Mouse (Mus musculus): ENCODE results near the gene Tmem240.
"Not testable (repeated sequence)": the region's sequence is repeated elsewhere in the genome, so short reads cannot be mapped to it uniquely, and the experiment has no call there.

The Tmem240 gene

DNA sequence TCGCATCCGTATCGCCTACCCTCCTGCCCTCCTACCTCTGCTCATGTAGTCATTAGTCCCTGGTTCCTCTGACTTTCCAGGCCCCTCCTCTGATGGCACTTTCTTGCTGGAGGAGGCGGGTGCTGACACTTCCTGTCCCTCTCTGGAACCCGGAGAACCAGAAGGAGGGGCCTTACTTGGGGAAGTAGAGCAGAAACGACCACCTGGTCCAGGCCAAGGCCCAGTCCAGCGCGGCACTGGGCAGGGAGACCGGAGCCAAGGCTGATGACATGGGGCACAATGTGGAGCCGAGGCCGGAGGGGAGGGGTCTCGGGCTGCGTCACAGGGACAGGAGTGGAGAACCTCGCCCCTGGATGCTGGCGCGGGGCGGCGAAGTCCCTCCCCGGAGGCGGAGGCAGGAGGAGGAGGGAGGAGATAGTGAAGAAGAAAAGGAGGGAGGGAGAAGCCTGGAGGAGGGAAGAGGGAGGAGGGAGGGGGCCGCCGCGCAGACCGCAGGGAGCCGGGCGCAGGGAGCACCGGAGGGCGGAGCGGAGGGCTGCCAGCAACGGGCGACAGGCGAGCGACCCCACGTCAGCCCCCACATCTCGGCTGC lies at the start of gene Tmem240:
Gene Tmem240 (plus strand): TSS at position 451 of the 592 bp plus-strand sequence.
- peak; percentile 81 for ATAC-seq (ENCODE audit: insufficient number of reproducible peaks, low FRiP score, low TSS enrichment)

DNA sequence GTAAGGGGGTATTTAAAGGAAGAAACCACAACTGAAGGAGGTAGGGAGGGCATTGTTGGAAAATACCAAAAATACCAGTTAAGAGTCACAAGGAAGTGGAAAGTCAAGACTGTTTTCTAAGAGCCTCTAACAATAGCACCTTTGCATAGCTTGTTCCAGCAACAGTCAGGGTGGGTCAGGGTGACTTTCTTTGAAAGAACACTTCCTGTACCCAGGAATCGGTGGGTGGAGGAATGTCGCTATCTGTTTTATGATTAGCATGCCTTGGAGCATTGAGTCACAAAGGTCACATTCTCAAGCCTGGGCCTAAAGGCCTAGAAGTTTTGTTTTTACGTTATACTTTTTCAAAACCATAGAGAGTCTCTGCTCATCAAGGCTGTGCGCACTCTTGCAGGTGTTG lies 46.8 kb upstream of the Tmem240 start:
- not testable (repeated sequence) for ATAC-seq (ENCODE audit: insufficient number of reproducible peaks, low FRiP score, low TSS enrichment)

DNA sequence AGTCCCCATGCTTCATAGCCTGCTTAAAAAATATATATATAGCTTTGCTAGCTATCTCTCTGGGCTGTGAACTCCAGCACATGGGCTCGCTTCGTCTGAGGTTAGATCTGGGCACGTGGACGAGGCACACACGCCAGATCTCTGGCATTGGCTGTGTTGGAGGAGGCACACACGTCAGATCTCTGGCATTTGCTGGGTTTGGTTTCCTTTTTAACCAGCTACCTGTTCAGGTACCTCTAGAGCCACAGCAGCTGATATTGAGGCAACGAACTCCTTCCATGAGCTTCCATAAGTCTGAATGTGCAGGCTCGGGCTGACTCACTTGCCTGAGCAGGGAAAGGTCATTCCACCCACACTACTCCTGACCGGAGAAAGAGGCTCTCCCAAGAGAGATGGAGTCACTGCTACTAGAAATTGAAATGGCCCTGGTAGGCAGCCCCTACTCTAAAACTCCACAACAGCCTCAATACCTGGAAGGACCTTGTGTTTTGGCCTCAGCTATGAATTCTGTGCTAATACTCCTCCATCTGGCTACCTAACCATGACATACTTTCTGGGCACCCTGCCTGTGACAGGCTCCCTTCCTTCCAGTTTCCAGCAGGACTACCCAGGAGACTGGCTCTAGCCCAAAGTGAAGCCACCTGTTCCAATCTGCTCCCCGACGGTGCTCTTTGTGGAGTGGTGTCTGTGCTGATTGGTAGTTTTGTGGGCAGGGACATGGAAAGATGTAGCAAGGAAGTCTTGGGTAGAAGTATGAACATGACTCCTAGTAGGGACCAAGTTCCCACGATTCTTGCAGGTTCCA lies 43.8 kb upstream of the Tmem240 start:
- ATAC-seq (ENCODE audit: insufficient number of reproducible peaks, low FRiP score, low TSS enrichment) = peak; percentile 79

DNA sequence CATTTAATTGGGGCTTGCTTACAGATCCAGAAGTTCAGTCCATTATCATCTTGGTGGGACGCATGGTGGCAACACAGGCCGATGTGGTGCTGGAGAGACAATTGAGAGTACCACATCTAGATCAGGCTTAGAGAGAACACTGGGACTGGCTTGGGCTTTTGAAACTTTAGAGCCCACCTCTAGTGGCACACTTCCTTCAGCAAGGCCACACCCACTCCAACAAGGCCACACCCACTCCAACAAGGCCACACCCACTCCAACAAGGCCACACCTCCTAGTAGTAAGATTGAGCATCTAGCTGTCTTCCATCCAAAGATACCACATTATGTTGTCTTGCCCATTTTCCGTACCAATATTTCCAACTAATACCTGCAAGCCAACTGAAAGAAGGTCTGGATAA lies 42.2 kb upstream of the Tmem240 start:
- ATAC-seq (ENCODE audit: insufficient number of reproducible peaks, low FRiP score, low TSS enrichment) = no peak

DNA sequence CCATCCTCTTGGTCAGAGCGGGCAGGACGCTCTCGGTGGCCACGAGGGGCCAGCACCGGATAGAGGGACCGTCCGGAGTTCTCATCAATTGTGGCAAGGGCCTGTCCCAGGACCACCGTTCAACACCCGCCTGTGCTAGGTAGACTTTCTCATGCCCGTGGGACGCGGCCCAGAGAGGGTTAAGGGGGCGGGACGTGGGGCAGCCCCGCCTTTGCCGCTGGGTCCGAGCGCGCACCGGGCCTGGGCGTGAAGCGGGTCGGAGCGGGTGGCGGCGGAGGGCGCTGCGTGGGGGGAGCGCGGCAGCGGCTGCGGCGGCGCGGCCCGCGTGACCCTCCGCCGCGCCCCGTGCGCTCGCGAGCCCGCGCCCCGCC lies 40.5 kb upstream of the Tmem240 start, which contains the start of gene Fndc10:
Gene Fndc10 (plus strand): TSS at position 232 of the 371 bp plus-strand sequence.
- ATAC-seq (ENCODE audit: insufficient number of reproducible peaks, low FRiP score, low TSS enrichment) = peak; percentile 42; the same call in 1 of the 2 replicates

DNA sequence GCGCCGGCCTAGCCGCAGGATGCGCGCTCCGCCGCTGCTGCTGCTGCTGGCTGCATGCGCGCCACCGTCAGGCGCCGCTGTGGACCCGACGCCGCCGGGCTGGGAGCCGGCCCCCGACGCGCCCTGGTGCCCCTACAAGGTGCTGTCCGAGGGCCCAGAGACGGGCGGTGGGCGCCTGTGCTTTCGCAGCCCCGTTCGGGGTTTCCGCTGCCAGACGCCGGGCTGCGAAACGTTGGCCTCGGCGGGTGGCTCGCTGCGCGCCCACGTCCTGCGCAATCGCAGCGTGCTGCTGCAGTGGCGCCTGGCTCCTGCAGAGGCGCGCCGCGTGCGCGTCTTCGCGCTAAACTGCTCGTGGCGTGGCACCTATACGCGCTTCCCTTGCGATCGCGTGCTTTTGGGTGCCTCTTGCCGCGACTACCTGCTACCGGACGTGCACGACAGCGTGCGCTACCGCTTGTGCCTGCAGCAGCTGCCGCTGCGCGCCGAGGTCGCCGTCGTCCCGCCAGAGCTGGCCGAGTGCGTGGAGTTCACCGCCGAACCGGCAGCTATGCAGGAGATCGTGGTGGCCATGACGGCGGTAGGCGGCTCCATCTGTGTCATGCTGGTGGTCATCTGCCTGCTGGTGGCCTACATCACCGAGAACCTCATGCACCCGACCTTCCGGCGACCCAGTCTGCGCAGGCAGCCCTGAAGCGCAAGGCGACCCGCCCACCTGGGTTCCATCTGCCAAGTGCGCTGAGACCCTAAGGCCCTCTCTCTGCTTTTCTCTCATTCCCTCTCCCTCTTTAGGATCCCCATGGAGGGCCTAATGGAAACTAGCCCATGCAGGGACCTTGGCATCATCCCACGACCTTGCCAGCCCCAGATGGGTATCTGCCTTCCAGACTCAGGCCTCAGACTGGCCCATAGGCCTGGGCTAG lies 39.9 kb upstream of the Tmem240 start:
- no peak for ATAC-seq (ENCODE audit: insufficient number of reproducible peaks, low FRiP score, low TSS enrichment)

DNA sequence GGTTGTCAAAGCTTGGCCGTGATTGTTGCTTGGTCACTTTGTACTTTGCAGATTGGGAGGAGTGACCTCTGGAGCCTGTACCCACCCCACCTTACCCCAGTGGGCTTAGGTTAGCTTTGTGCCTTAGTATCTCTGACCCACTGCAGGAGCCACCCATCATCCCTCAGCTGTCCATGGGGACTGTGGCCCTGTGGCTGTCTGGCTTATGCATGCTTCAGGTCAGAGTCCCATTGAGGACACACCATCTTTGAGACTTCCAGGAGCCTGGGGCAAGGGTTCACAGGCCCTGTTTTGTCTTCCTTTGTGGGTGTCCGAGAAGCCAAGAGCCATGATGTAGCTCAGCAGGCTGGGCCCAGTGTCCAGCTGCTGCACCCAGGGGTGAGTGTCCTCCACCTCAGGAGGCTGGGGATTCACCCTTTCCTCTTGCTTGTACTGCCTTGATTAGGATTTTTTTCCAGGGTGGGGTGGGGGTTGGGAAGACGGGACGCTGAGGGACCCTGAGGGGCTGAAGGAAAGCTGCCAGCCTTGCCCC lies 39.0 kb upstream of the Tmem240 start:
- ATAC-seq (ENCODE audit: insufficient number of reproducible peaks, low FRiP score, low TSS enrichment) = no peak

DNA sequence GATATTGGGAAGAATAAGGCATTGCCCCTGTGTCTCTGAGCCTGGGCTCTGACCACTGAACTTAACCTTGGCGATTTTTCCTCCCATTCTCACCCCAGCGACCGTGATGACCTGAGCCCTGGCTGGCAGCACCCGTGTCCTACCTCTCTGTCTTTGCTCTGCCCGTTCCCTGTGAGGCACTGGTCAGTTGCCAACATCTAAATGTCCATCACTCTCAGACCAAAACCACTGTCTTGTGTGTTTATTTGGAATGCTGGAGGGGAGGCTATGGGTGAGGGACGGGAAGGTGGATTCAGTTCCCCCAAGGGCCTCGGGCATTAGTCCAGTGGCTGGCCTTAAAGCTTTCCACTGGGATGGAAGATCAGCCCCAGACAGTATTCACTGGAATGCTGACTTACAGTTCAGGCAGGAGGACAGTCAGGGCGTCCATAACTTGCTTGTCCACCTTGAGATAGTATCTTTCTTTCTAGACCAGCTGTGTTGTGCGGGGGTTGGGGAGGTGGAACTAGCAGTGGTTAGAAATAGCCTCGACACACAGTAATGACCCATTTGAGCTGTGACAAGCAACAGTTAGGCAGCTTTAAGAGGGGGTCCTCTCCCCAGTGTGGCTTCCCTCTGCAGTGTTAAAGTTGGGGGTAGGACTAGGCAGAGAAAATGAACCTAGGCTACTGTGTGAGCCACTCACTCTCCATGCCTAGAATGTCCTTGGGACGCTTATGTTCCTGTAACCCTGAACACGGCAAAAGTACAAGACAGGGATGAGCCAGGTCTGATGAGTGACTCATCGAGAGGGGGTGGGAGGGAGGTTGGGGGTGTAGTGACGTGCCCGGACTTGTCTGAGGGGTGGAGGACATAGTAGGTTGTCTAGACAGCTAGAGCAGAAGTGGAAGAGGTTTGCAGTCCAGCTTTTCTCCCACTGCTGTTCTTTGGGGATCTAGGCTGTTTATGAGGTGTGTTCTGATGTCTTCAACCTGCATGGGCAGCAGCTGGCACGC lies 38.0 kb upstream of the Tmem240 start:
- no peak for ATAC-seq (ENCODE audit: insufficient number of reproducible peaks, low FRiP score, low TSS enrichment)

DNA sequence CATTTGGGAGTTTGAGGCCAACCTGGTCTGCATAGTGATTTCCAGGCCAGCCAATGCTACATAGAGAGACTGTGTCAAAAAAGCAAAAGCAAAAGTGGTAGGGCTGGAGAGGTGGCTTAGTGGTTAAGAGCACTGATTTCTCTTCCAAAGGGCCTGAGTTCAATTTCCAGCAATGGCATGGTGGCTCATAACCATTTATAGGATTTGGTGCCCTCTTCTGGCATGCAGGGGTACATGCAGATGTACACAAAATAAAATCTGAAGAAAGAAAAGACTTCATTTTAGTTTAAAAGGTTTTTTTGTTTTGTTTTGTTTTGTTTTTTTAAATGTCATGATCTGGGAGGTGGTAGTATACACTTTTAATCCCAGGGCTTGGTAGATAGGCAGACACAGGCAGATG lies 34.2 kb upstream of the Tmem240 start:
- ATAC-seq (ENCODE audit: insufficient number of reproducible peaks, low FRiP score, low TSS enrichment) = no peak

DNA sequence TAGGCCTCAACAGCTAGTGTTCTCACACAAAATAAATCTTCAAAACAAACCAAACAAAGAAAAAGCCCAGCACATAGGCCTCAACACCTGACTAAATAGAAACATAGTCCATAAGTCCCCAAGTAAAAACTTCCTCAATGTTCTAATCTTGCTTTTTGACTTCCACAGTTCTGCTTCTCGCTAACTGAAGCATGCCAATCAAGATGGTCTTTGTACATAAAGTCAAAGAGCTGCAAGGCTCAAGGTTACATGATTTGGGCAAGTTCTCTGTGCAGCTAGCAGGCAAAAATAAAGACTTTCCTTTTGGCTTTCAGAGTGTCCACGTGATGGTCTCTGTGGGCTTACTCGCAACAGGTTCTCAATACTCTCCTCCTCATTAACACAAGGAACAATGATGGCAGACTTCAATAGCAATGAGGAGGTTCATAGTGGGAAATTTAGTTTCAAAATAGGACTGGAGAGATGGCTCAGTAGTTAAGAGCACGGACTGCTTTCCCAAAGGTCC lies 31.1 kb upstream of the Tmem240 start:
- no peak for ATAC-seq (ENCODE audit: insufficient number of reproducible peaks, low FRiP score, low TSS enrichment)

DNA sequence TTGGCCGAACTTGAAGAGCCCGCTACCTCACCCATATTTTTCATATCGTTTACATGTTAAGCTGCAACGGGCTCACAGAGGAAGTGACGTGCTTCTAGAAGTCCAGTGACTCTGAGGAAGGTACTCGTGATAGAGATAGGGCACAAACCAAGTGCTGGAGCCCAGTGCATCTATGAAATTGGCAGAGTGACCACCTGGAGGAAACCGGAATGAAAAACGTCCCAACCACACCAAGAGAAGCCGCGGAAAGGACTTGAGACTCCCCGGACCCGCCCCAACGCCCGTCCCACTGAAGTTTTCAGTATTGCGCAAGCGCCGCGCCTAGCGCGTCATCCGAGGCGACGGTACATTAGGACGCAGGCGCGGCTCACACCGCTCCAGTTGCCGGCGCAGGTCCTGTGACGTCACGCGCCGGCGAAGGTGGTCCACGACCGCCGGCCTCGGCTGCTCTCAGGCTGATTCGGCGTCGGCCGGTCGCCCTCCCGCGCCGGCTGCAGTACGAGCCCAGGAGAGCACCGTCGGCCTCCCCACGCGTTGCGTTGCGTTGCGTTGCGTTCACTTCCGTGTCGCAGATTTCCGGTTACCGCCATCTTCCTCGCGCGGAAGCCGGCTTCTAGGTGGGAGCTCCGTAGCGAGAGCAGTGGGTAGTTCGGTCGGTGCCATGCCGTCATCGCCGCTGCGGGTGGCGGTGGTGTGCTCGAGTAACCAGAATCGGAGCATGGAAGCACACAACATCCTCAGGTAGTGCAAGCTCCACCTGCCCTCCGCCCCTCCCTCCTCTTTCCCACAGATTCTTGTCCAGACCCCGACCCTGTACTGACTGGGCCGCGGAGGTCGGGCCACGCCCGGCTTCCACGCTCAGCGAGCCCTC lies 29.6 kb upstream of the Tmem240 start, which contains the start of gene Ssu72:
Gene Ssu72 (plus strand): TSS at position 80 of the 871 bp plus-strand sequence.
- ATAC-seq (ENCODE audit: insufficient number of reproducible peaks, low FRiP score, low TSS enrichment) = peak; percentile 84

DNA sequence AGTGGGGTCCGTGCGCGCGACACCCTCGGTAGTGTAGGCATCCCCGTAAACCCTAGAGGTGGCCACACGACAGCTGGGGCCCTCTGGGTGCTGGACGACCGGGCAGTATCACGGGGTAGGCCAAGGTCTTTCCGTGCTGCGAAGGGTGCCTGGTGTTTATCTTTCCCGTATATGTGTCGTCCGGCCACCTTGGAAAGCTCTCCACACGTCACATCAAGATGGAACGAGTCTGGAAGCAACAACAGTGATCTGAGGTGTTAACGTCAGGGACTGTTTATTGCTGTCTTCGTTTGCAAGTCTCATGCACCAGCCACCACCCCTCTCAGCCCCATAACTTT lies 29.0 kb upstream of the Tmem240 start:
- ATAC-seq (ENCODE audit: insufficient number of reproducible peaks, low FRiP score, low TSS enrichment) = no peak

DNA sequence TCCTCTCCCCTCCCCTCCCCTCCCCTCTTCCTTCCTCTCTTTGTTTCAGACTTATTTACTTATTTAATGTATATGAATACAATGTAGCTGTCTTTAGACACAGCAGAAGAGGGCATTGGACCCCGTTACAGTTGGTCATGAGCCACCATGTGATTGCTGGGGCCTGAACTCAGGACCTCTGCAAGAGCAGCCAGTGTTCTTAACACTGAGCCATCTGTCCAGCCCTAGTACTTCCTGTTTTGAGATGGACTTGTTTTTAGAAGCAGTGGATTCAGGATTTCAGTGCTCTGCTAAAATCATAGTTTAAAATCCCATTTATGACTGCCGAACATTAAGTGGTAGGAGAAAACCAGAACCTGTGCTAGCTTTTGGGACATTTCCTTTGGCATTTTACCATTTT lies 26.0 kb upstream of the Tmem240 start:
- no peak for ATAC-seq (ENCODE audit: insufficient number of reproducible peaks, low FRiP score, low TSS enrichment)

DNA sequence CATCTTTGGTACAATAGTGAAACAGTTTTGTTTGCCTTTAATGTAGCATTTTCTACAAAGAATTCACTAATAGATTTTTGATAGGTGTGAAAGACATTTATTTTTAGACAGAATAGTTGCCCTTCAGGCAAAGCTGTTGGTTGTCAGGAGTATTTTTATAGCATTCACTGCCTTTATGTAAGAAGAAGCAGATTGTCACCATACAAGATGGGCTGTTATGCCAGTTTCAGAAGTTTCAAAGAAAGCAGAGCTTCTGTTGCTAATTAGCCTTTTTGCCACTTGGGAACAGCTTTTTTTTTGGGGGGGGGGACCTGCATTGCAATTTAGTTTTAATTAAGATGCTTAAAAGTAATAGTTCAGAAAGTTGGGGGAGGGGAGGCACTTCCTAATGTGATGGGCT lies 25.6 kb upstream of the Tmem240 start:
- ATAC-seq (ENCODE audit: insufficient number of reproducible peaks, low FRiP score, low TSS enrichment) = no peak

DNA sequence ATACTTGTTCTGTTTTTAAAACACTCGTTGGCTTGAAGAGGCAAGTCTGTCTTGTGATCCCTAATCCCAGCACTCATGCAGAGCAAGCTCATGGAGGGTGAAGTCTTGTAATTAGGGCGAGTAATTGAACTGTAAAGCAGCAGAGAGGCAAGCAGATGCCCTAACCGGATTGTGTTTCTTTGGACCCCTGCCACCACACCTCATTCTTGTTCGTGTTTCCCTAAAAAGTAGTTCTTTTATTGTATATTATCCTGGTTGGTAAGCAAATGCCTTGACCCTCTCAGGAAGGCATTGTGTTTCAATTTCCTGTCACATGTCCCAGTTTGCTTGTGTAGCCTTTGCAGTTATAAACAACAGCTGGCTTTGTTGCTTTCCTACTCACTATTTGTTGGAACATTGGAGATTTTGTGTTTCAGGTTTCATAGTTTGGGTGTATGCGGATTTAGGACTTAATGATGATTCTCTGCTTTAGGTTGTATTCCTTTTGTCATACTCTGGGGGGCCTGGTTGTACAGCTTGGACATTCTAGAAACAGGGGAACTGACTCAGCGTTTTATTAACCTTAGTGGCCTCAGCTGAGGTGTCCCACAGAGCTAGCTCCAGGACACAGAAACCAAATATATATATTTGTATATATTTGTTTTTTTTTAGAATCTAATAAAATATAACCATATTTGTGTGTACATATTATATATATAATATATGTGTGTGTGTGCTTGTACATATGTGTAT lies 23.9 kb upstream of the Tmem240 start:
- no peak for ATAC-seq (ENCODE audit: insufficient number of reproducible peaks, low FRiP score, low TSS enrichment)

DNA sequence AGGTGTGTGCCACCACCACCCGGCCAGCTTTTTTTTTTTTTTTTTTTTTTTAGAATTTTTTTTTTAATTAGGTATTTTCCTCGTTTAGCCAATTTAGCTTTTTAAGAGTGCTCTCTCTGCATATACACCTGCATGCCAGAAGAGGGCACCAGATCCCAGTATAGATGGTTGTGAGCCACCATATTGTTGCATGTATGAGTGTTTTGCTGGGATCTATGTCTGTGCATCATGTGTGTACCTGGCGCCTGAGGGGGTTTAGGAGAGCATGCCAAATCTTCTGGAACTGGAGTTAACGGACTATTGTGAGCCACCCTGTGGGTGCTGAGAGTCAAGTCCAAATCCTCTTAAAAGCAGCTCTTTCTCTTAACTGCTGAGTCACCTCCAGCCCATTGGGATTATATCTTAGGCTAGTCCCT lies 12.9 kb upstream of the Tmem240 start:
- ATAC-seq (ENCODE audit: insufficient number of reproducible peaks, low FRiP score, low TSS enrichment) = no peak; the same call in 1 of the 2 replicates

DNA sequence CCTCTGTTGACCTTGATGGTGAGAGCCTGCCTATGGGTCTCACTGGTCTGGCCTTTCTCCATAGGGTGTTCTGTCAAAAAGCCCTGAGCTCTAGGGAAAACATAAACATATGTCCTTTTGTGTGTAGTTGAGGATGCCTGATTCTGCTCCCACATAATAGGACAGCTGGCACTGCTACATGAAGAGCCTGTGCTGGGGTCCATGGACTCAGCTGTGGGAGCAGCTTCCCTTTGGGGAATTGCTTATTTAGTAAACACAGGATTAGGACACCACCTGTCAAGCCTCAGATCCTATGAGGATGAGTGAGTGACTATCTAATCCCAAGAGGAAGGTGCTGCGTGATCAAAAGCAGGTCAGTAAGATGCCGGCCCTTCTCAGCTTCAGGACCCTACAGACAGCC lies 6.6 kb upstream of the Tmem240 start:
- no peak for ATAC-seq (ENCODE audit: insufficient number of reproducible peaks, low FRiP score, low TSS enrichment)

DNA sequence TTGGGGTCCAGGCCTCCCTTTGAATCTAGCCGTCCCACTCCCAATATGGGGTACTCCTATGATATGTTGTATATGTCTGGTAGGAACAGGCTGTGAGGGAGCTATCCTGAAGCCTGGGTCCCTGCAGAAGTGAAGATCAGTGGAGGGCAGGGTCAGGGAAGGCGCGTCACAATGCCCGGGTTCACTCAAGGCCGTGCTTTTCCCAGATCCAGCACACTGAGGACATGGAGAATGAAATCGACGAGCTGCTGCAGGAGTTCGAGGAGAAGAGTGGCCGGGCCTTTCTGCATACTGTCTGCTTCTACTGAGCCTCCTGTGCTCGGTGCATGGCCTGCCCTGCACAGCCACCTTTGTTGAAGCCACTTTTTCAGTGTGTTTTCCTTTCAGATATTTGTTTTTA lies 1.3 kb upstream of the Tmem240 start:
- ATAC-seq (ENCODE audit: insufficient number of reproducible peaks, low FRiP score, low TSS enrichment) = no peak

All from cerebellum, adult (tissue).